Mouse (Mus musculus) mouse trophoblast stem cell (cell line): ENCODE measurements around the gene Washc4.

ENCODE experiments used
- in situ Hi-C, 2 experiments: fragments of 300-500 bp; cut with MseI, MboI; formaldehyde crosslinking; loops; 2 replicates in 1 of 2; 3 replicates in 1 of 2; pipeline ENCODE4 v1.15.1; 2025

Gene Washc4

GRCm38 (mm10) chr10:83543439-83544102 is at the start of gene Washc4:
Gene Washc4, plus strand, starts transcription at chr10:83543752.
- in situ Hi-C loops = no loop called here

GRCm38 (mm10) chr10:83497321-83497720 is 46.2 kb upstream of the Washc4 start:
- in situ Hi-C loops = loop anchor here in 1 of 2 experiments (10.0 kb wide), 1 partner anchor 63 kb away; no protein-coding TSS in a partner anchor

GRCm38 (mm10) chr10:83508962-83509660 is 34.4 kb upstream of the Washc4 start:
- in situ Hi-C loops = loop anchor here (10.0 to 25.0 kb wide), 2 partner anchors 264 to 597 kb away; no protein-coding TSS in a partner anchor

GRCm38 (mm10) chr10:83511304-83511703 is 32.2 kb upstream of the Washc4 start:
- in situ Hi-C loops = loop anchor here in 1 of 2 experiments (10.0 to 25.0 kb wide), 2 partner anchors 257 to 599 kb away; no protein-coding TSS in a partner anchor

GRCm38 (mm10) chr10:83513736-83514135 is 29.8 kb upstream of the Washc4 start:
- in situ Hi-C loops = loop anchor here in 1 of 2 experiments (10.0 to 25.0 kb wide), 2 partner anchors 259 to 601 kb away; no protein-coding TSS in a partner anchor

- in situ Hi-C loops = loop anchor here in 1 of 2 experiments (25.0 kb wide), 1 partner anchor 609 kb away; no protein-coding TSS in a partner anchor
Measured at GRCm38 (mm10) chr10:83520990-83521389, 22.6 kb upstream of the Washc4 start.

- in situ Hi-C loops = loop anchor here in 1 of 2 experiments (25.0 kb wide), 1 partner anchor 612 kb away; no protein-coding TSS in a partner anchor
Measured at GRCm38 (mm10) chr10:83524238-83524637, 19.3 kb upstream of the Washc4 start.

GRCm38 (mm10) chr10:83530384-83530967 is 13.1 kb upstream of the Washc4 start:
- in situ Hi-C loops = no loop called here

GRCm38 (mm10) chr10:83533258-83533909 is 10.2 kb upstream of the Washc4 start:
- in situ Hi-C loops = no loop called here

GRCm38 (mm10) chr10:83533910-83534283 is 9.7 kb upstream of the Washc4 start, which contains the start of gene Aldh1l2:
Gene Aldh1l2, minus strand, starts transcription at chr10:83534140.
- in situ Hi-C loops = no loop called here

- in situ Hi-C loops = no loop called here
Measured at GRCm38 (mm10) chr10:83536436-83536835, 7.1 kb upstream of the Washc4 start.

- in situ Hi-C loops = no loop called here
Measured at GRCm38 (mm10) chr10:83539311-83539980, 4.1 kb upstream of the Washc4 start.

GRCm38 (mm10) chr10:83540092-83540491 is 3.5 kb upstream of the Washc4 start:
- in situ Hi-C loops = no loop called here

GRCm38 (mm10) chr10:83542241-83542640 is 1.3 kb upstream of the Washc4 start:
- in situ Hi-C loops = no loop called here

- in situ Hi-C loops = no loop called here
Measured at GRCm38 (mm10) chr10:83544103-83544479, 539 bp downstream of the Washc4 start.

- in situ Hi-C loops = no loop called here
Measured at GRCm38 (mm10) chr10:83545341-83545740, 1.8 kb downstream of the Washc4 start.

GRCm38 (mm10) chr10:83563005-83563404 is 19.5 kb downstream of the Washc4 start:
- in situ Hi-C loops = no loop called here

- in situ Hi-C loops = no loop called here
Measured at GRCm38 (mm10) chr10:83565449-83566441, 22.2 kb downstream of the Washc4 start.

- in situ Hi-C loops = no loop called here
Measured at GRCm38 (mm10) chr10:83590801-83591200, 47.2 kb downstream of the Washc4 start.

- in situ Hi-C loops = no loop called here
Measured at GRCm38 (mm10) chr10:83592616-83593015, 49.1 kb downstream of the Washc4 start.
